Mouse (Mus musculus) kidney, postnatal 0 days (tissue): ENCODE results near the gene Fam189a2. TPM values are rescaled to one million over a fixed set of nuclear protein-coding genes. Genes with fewer than 3 reads are reported as not detected.
A peak's percentile ranks its signal among the peaks of the same experiment; 100 is the strongest.

Experiments used
- ATAC-seq: fragments of 200-750 bp; cut with Nextera tagmentation; replicated peaks from 2 replicates; pipeline ENCODE4 v1.8.0; 2017; ENCODE audit warnings: low read depth, moderate number of reproducible peaks, moderate TSS enrichment, moderate library complexity; ENCODE audit not compliant: low FRiP score
- DNase-seq: peaks from one replicate; pipeline ENCODE4 v3.0.0-alpha.2; 2016; ENCODE audit warnings: low spot score
- H3K27ac ChIP-seq: fragments of 300-500 bp; sonication (generic); 2 replicates; pipeline ENCODE4 v1.5.1; 2014; ENCODE audit warnings: mild to moderate bottlenecking
- H3K27me3 ChIP-seq: fragments of 300-500 bp; sonication (generic); 2 replicates; pipeline ENCODE4 v1.6.1; 2014; ENCODE audit warnings: low read length, mixed read lengths; ENCODE audit not compliant: insufficient read depth
- H3K36me3 ChIP-seq: fragments of 300-500 bp; sonication (generic); 2 replicates; pipeline ENCODE4 v1.6.1; 2014; ENCODE audit warnings: low read length, mixed read lengths; ENCODE audit not compliant: insufficient read depth
- H3K4me1 ChIP-seq: fragments of 300-500 bp; sonication (generic); replicated peaks from 2 replicates; pipeline ENCODE4 v1.6.1; 2014; ENCODE audit warnings: antibody characterized with exemption, low read length, mixed read lengths; ENCODE audit not compliant: insufficient read depth
- H3K4me2 ChIP-seq: fragments of 300-500 bp; sonication (generic); 2 replicates; pipeline ENCODE4 v1.6.1; 2014; ENCODE audit warnings: mild to moderate bottlenecking, low read length, moderate library complexity, mixed read lengths
- H3K4me3 ChIP-seq: fragments of 300-500 bp; sonication (generic); replicated peaks from 2 replicates; pipeline ENCODE4 v1.5.1; 2014; ENCODE audit warnings: low read depth, low read length
- H3K9ac ChIP-seq: fragments of 300-500 bp; sonication (generic); 2 replicates; pipeline ENCODE4 v1.6.1; 2014; ENCODE audit warnings: low read depth, low read length
- H3K9me3 ChIP-seq: fragments of 300-500 bp; sonication (generic); replicated peaks from 2 replicates; pipeline ENCODE4 v1.6.1; 2016; ENCODE audit warnings: low read length, inconsistent platforms, mixed read lengths
- CTCF ChIP-seq: IDR thresholded peaks from 2 replicates; pipeline ENCODE4 v1.5.1; 2016; ENCODE audit warnings: antibody characterized with exemption, low read depth, mild to moderate bottlenecking, moderate library complexity
- WGBS: fragments of 180-500 bp; shearing (Covaris S2); extraction: QIAGEN DNeasy Blood & Tissue Kit; methylation state at CpG from one replicate; pipeline ENCODE4 v1.1.7; 2014; 5-methylcytosine and 5-hydroxymethylcytosine counted together
- polyA plus RNA-seq: library from polyadenylated mRNA; unstranded; fragments of >200 nt; fragmentation: Nextera tagmentation; extraction: Ambion mirVana; gene quantifications from 2 replicates; pipeline ENCODE4 v1.2.1, GENCODE M21; 2015

The Fam189a2 gene
- polyA plus RNA-seq, 1 experiment from 2014 or later = 1.6 TPM

GRCm38 (mm10) chr19:24030511-24030870 lies 328 bp downstream of the Fam189a2 start:
- peak overlapping the region; percentile 74 for H3K9ac ChIP-seq
- peaks cover 7% of the 10 kb centered on the region for H3K4me1 ChIP-seq
- no peaks in the 10 kb centered on the region for H3K9me3 ChIP-seq
- WGBS = under 1% methylated on average over 22 of the region's 49 CpGs
- no peaks in the 10 kb centered on the region for H3K36me3 ChIP-seq
- DNase-seq (no peak), ATAC-seq (peak; percentile 35)
- no peaks in the 10 kb centered on the region for H3K27me3 ChIP-seq
- peak overlapping the region; percentile 49 for H3K4me3 ChIP-seq
- 0 out of 2 replicates have a peak, but pooled peaks have one; percentile 2 for TF ChIP-seq CTCF
- H3K4me2 ChIP-seq = peak overlapping the region; percentile 82
- no peak overlapping the region; the same call in 1 of the 2 replicates for H3K27ac ChIP-seq

- no peaks in the 10 kb centered on the region for H3K36me3 ChIP-seq
- peak overlapping the region; percentile 49 for H3K4me3 ChIP-seq
- no peak for ATAC-seq
- peak overlapping the region; percentile 74 for H3K9ac ChIP-seq
- WGBS = 8% methylated on average over 20 of the region's 20 CpGs
- no peak for TF ChIP-seq CTCF
- no peak for DNase-seq
- no peak overlapping the region for H3K27ac ChIP-seq
- peaks cover 7% of the 10 kb centered on the region for H3K4me1 ChIP-seq
- H3K4me2 ChIP-seq = peak overlapping the region; percentile 82
- no peaks in the 10 kb centered on the region for H3K27me3 ChIP-seq
- H3K9me3 ChIP-seq = no peaks in the 10 kb centered on the region
These were observed 956 bp downstream of the Fam189a2 start for GRCm38 (mm10) chr19:24029616-24030510.

- no peaks in the 10 kb centered on the region; the same call in 1 of the 2 replicates for H3K4me1 ChIP-seq
- WGBS = 67% methylated on average over 5 of the region's 5 CpGs
These were observed 4.9 kb downstream of the Fam189a2 start for GRCm38 (mm10) chr19:24025876-24026275.

GRCm38 (mm10) chr19:24024667-24025066 lies 6.2 kb downstream of the Fam189a2 start:
- H3K9me3 ChIP-seq = no peaks in the 10 kb centered on the region
- no peak overlapping the region for H3K27ac ChIP-seq
- no peak for ATAC-seq
- no peak for TF ChIP-seq CTCF
- H3K9ac ChIP-seq = no peak overlapping the region
- DNase-seq = no peak
- H3K27me3 ChIP-seq = no peaks in the 10 kb centered on the region
- H3K4me3 ChIP-seq = no peak overlapping the region
- 73% methylated on average over 1 of the region's 1 CpGs for WGBS
- no peak overlapping the region for H3K4me2 ChIP-seq
- H3K36me3 ChIP-seq = no peaks in the 10 kb centered on the region
- no peaks in the 10 kb centered on the region for H3K4me1 ChIP-seq

More at GRCm38 (mm10) chr19:24025876-24026275, 4.9 kb downstream of the Fam189a2 start:
- Histone ChIP-seq H3K9me3 (no peaks in the 10 kb centered on the region), H3K27me3 (no peaks in the 10 kb centered on the region), H3K27ac (no peak overlapping the region), H3K4me3 (no peak overlapping the region), H3K36me3 (no peaks in the 10 kb centered on the region), H3K4me2 (no peak overlapping the region), H3K9ac (no peak overlapping the region)
- no peak for DNase-seq
- TF ChIP-seq CTCF = no peak
- ATAC-seq = no peak

- ATAC-seq = no peak
- WGBS = 70% methylated on average over 9 of the region's 9 CpGs
- Histone ChIP-seq H3K27me3 (no peaks in the 10 kb centered on the region), H3K36me3 (no peaks in the 10 kb centered on the region), H3K4me2 (no peak overlapping the region), H3K9me3 (no peaks in the 10 kb centered on the region), H3K4me1 (no peaks in the 10 kb centered on the region), H3K27ac (no peak overlapping the region), H3K4me3 (no peak overlapping the region), H3K9ac (no peak overlapping the region)
- no peak for DNase-seq
- no peak for TF ChIP-seq CTCF
These were observed 6.7 kb downstream of the Fam189a2 start for GRCm38 (mm10) chr19:24024131-24024530.

GRCm38 (mm10) chr19:24023351-24023750 lies 7.5 kb downstream of the Fam189a2 start:
- Histone ChIP-seq H3K4me2 (no peak overlapping the region), H3K27ac (no peak overlapping the region), H3K36me3 (no peaks in the 10 kb centered on the region), H3K9ac (no peak overlapping the region), H3K4me1 (no peaks in the 10 kb centered on the region), H3K9me3 (no peaks in the 10 kb centered on the region), H3K27me3 (no peaks in the 10 kb centered on the region), H3K4me3 (no peak overlapping the region)
- ATAC-seq (no peak), DNase-seq (no peak)
- TF ChIP-seq CTCF = no peak
- WGBS = 83% methylated on average over 7 of the region's 7 CpGs
